Mouse (Mus musculus) brain, embryonic 14.5 days (tissue): Measurements from ENCODE around the gene Mef2b.

Source experiments
- CTCF ChIP-seq: fragments of 200-500 bp; IDR thresholded peaks from 2 replicates; pipeline ENCODE4 v1.5.1; 2012; ENCODE audit warnings: inconsistent platforms, mild to moderate bottlenecking, moderate library complexity, borderline replicate concordance; ENCODE audit not compliant: insufficient read depth, insufficient read length; ENCODE audit errors: extremely low read depth
- POLR2A ChIP-seq: fragments of 200-500 bp; IDR thresholded peaks from 2 replicates; pipeline ENCODE4 v1.6.1; 2012; ENCODE audit warnings: mild to moderate bottlenecking, inconsistent platforms, borderline replicate concordance; ENCODE audit not compliant: poor library complexity, insufficient read depth, insufficient read length, severe bottlenecking; ENCODE audit errors: extremely low read depth

- TF ChIP-seq POLR2A (no peak), CTCF (no peak)
Observed at GRCm38 (mm10) chr8:70159211-70159610, 19.7 kb downstream of the Mef2b start.
